Mouse (Mus musculus) kidney, embryonic 15.5 days (tissue): ENCODE measurements at regions not wholly inside any gene's neighbourhood (a gene's known extent, or its start where the extent isn't known, plus 50 kb on each side); places are given as distances from the start of the nearest gene placed in this dataset.

Experiments used
- ATAC-seq: fragments of 200-750 bp; cut with Nextera tagmentation; replicated peaks from 2 replicates; pipeline ENCODE4 v1.8.0; 2017; ENCODE audit warnings: moderate TSS enrichment; ENCODE audit not compliant: low FRiP score
- H3K27ac ChIP-seq: fragments of 300-500 bp; sonication (generic); 2 replicates; pipeline ENCODE4 v1.5.1; 2015; ENCODE audit warnings: mild to moderate bottlenecking, inconsistent platforms
- H3K27me3 ChIP-seq: fragments of 300-500 bp; sonication (generic); 2 replicates; pipeline ENCODE4 v1.6.1; 2015; ENCODE audit warnings: inconsistent platforms
- H3K36me3 ChIP-seq: fragments of 300-500 bp; sonication (generic); 2 replicates; pipeline ENCODE4 v1.6.1; 2015; ENCODE audit warnings: inconsistent platforms
- H3K4me1 ChIP-seq: fragments of 300-500 bp; sonication (generic); 2 replicates; pipeline ENCODE4 v1.6.1; 2015; ENCODE audit warnings: inconsistent platforms
- H3K4me2 ChIP-seq: fragments of 300-500 bp; sonication (generic); 2 replicates; pipeline ENCODE4 v1.6.1; 2015; ENCODE audit warnings: moderate library complexity, mild to moderate bottlenecking, inconsistent platforms
- H3K4me3 ChIP-seq: fragments of 300-500 bp; sonication (generic); replicated peaks from 2 replicates; pipeline ENCODE4 v1.5.1; 2015; ENCODE audit warnings: mild to moderate bottlenecking, inconsistent platforms
- H3K9ac ChIP-seq: fragments of 300-500 bp; sonication (generic); 2 replicates; pipeline ENCODE4 v1.6.1; 2015; ENCODE audit warnings: mild to moderate bottlenecking, inconsistent platforms
- H3K9me3 ChIP-seq: fragments of 300-500 bp; sonication (generic); replicated peaks from 2 replicates; pipeline ENCODE4 v1.6.1; 2016; ENCODE audit warnings: inconsistent platforms
- WGBS: fragments of 180-500 bp; shearing (Covaris S2); methylation state at CpG from one replicate; pipeline ENCODE4 v1.1.7; 2015; ENCODE audit warnings: mixed read lengths; 5-methylcytosine and 5-hydroxymethylcytosine counted together

DNA sequence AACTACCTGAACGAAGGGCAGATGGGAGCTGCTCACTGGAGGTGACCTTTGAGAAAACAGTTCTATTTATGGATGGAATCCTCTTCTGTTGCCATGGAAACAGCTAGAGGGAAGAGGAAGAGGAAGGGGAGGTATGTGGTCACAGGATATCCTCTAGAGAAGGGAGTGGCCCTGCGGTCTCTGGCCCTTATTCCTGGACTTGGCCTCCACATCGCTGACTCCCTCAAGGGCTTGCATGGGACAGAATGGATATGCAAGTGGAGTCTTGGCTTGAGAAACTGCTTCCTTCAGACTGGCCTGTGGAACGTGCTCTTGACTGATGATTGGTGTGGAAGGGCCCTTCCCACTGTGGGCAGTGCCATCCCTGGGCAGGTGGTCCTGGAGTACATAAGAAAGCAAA lies 68.9 kb upstream of the Pitx1 start:
- H3K36me3 ChIP-seq = no peaks in the 10 kb centered on the region
- 77% methylated on average over 4 of the region's 4 CpGs for WGBS

DNA sequence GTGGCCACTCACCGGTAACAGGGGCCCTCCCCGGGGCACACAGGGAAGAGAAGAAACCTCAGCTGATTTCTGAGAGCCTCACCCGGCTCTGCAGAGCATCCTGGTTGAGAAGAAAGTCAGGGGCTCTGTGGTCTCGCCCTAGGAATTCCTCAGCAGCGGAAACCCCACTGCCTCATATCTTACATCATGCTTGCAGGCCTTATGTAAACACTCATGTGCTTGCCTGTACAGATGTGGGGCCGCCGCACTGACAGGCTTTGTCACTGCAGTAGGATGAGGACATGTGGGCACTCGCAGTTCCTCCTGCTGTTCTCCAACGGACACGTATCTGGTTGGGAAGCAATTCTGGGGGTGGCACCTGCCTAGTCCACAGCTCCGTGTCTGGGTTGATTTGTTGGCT lies 66.3 kb upstream of the Pitx1 start:
- no peak overlapping the region for H3K4me2 ChIP-seq
- ATAC-seq = no peak
- no peak overlapping the region for H3K4me3 ChIP-seq
- H3K36me3 ChIP-seq = no peaks in the 10 kb centered on the region
- no peak overlapping the region for H3K27ac ChIP-seq
- no peaks in the 10 kb centered on the region for H3K9me3 ChIP-seq
- WGBS = 57% methylated on average over 11 of the region's 11 CpGs
- peaks cover 56% of the 10 kb centered on the region for H3K27me3 ChIP-seq
- no peak overlapping the region for H3K9ac ChIP-seq
- H3K4me1 ChIP-seq = peaks cover 22% of the 10 kb centered on the region

More for the DNA sequence above, 68.9 kb upstream of the Pitx1 start:
- ATAC-seq = no peak
- H3K4me3 ChIP-seq = no peak overlapping the region
- H3K4me2 ChIP-seq = no peak overlapping the region
- peaks cover 36% of the 10 kb centered on the region for H3K27me3 ChIP-seq
- H3K9ac ChIP-seq = no peak overlapping the region
- no peaks in the 10 kb centered on the region for H3K9me3 ChIP-seq
- H3K27ac ChIP-seq = no peak overlapping the region
- peaks cover 9% of the 10 kb centered on the region; the same call in 1 of the 2 replicates for H3K4me1 ChIP-seq

DNA sequence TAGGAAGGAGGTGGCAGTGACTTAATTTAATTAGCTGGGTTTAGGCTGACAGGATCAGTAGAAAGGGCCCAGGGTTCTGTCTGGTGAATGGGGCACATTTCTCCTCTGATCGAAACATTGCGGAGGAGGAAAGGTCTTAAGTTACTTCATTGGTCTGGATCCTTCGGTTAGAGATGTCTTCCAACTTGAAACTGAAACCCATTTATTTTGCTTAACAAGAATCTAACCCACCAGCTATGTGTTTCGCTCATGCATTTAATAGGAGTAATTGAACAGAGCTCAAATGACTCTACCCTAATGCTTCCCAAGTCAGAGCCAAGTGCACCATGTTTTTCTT lies 64.2 kb upstream of the Pitx1 start:
- peaks cover 75% of the 10 kb centered on the region for H3K27me3 ChIP-seq
- no peaks in the 10 kb centered on the region for H3K9me3 ChIP-seq
- H3K4me2 ChIP-seq = no peak overlapping the region
- H3K4me1 ChIP-seq = peaks cover 22% of the 10 kb centered on the region
- 56% methylated on average over 4 of the region's 4 CpGs for WGBS
- H3K27ac ChIP-seq = no peak overlapping the region
- no peak overlapping the region for H3K9ac ChIP-seq
- 0 out of 2 replicates have a peak, but pooled peaks have one; percentile 22 for ATAC-seq
- H3K4me3 ChIP-seq = no peak overlapping the region
- no peaks in the 10 kb centered on the region for H3K36me3 ChIP-seq

DNA sequence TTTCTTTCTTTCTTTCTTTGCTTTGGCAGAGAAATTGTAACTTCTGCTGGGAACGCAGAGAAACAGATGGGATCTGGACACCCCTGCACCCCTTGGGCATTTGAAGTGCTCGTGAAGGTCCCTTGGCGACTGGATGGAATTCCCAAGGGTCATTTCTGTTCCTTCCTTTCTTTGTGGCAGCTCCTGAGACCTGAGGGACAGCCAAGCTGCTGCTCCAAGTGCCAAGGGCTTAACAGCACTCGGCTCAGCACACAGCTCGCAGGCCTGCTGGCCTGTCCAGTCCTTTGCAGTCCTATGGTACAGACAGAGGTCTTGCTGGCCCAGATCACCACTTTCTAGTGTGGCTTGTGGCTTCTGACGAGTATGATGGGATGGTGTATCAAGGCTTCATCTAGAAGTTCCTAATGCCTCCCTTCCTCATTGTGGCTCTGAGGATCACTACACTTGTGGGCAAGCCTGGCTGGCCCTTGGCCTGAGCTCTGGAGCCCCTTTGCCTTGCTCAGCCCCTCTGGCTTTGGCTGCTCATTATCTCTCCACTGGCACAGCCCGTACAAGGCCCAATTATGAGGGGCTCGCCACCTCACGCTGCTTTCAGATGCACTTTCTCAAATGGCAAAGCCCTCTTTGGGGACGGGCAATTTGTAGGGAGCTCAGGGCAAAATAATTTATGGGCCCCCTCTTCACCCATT lies 63.7 kb upstream of the Pitx1 start:
- 55% methylated on average over 10 of the region's 10 CpGs for WGBS

DNA sequence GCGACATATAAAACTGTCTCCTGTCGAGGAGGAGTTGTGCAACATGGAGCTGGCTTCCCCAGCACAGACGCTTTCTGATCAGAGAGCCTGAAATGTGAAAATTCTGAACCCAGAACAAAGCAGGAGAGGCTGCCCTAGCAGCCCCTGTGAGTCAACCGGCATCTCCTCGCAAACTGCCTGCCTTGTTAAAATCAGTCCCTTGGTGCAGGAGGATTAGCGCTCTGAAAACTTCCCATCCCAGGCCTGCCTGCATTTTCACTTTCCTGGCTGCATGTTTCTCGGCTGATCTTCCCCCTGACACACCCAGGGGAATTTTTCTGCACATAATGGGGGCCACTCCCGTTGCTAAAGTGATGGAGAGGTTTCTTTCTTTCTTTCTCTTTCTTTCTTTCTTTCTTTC lies 63.0 kb upstream of the Pitx1 start:
- 37% methylated on average over 8 of the region's 8 CpGs for WGBS
- no peaks in the 10 kb centered on the region for H3K36me3 ChIP-seq
- no peak overlapping the region for H3K27ac ChIP-seq

More for the DNA sequence above, 63.7 kb upstream of the Pitx1 start:
- Histone ChIP-seq H3K36me3 (no peaks in the 10 kb centered on the region), H3K4me1 (peaks cover 22% of the 10 kb centered on the region), H3K27ac (no peak overlapping the region), H3K27me3 (peaks cover 75% of the 10 kb centered on the region), H3K4me3 (no peak overlapping the region), H3K9ac (no peak overlapping the region), H3K4me2 (no peak overlapping the region), H3K9me3 (no peaks in the 10 kb centered on the region)
- no peak for ATAC-seq

DNA sequence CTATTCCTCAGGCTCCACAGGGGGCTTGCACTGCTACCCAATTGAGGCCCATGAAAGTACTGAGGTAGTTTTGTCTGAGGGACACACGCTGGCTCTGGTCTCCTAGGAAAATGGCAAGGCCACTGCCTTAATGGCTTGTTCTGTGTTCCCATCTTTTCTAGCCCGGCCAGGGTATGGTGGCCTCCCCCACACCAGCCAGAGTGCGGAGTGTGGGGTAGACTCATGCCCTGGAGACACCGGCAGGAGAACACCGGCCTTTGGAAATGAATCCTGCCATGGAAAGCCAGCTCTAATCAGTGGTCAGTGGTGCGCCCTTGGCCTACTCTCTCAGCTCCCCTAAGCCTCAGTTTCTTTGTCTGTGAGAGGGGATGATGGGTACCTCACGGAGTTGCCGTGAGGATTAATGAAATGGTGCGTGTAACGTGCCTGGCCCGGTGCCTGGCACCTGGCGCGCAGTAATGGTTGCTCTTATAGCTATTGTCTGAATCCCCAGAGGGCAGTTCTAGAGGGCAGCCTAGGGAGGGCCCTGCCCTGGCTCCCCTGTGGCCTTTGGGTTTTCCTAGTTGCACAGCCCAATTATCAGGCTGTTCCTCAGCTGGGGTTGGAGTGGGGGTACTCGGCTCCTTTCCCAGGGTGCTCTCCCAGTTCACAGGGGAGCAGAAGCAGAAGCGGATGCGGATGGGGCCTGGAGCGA lies 62.4 kb upstream of the Pitx1 start:
- WGBS = 75% methylated on average over 17 of the region's 17 CpGs
- no peak overlapping the region for H3K4me2 ChIP-seq
- no peak overlapping the region for H3K9ac ChIP-seq
- peaks cover 22% of the 10 kb centered on the region for H3K4me1 ChIP-seq
- ATAC-seq = no peak
- peaks cover 73% of the 10 kb centered on the region for H3K27me3 ChIP-seq
- H3K4me3 ChIP-seq = no peak overlapping the region
- no peak overlapping the region for H3K27ac ChIP-seq
- H3K36me3 ChIP-seq = no peaks in the 10 kb centered on the region
- no peaks in the 10 kb centered on the region for H3K9me3 ChIP-seq

More for the DNA sequence above, 63.0 kb upstream of the Pitx1 start:
- H3K27me3 ChIP-seq = peaks cover 73% of the 10 kb centered on the region
- H3K4me2 ChIP-seq = no peak overlapping the region
- H3K4me1 ChIP-seq = peaks cover 22% of the 10 kb centered on the region
- ATAC-seq = no peak
- no peak overlapping the region for H3K4me3 ChIP-seq
- no peaks in the 10 kb centered on the region for H3K9me3 ChIP-seq
- no peak overlapping the region for H3K9ac ChIP-seq

DNA sequence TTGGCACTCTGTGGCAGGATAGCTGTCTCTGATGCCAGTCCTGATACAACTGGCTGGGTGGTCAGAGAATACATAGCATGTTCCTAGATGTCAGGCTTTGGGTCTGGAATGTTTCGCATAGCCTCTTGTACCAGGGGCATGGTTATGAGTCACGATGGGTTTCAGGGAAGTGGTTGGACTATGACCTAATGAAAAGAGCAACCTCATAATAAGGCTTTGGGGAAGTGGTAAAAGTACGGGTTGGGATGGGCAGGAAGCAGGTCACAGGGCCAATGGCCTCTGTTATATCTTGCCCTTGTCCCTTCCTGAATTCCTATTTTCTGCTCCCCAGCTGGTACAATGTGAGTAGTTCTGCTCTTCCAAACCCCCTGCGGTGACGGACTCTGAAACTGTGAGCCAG lies 59.5 kb upstream of the Pitx1 start:
- Histone ChIP-seq H3K4me1 (peaks cover 19% of the 10 kb centered on the region), H3K36me3 (no peaks in the 10 kb centered on the region), H3K4me2 (no peak overlapping the region), H3K27me3 (peaks cover 75% of the 10 kb centered on the region), H3K9ac (no peak overlapping the region), H3K27ac (no peak overlapping the region), H3K9me3 (no peaks in the 10 kb centered on the region), H3K4me3 (no peak overlapping the region)
- 81% methylated on average over 5 of the region's 5 CpGs for WGBS
- ATAC-seq = no peak

DNA sequence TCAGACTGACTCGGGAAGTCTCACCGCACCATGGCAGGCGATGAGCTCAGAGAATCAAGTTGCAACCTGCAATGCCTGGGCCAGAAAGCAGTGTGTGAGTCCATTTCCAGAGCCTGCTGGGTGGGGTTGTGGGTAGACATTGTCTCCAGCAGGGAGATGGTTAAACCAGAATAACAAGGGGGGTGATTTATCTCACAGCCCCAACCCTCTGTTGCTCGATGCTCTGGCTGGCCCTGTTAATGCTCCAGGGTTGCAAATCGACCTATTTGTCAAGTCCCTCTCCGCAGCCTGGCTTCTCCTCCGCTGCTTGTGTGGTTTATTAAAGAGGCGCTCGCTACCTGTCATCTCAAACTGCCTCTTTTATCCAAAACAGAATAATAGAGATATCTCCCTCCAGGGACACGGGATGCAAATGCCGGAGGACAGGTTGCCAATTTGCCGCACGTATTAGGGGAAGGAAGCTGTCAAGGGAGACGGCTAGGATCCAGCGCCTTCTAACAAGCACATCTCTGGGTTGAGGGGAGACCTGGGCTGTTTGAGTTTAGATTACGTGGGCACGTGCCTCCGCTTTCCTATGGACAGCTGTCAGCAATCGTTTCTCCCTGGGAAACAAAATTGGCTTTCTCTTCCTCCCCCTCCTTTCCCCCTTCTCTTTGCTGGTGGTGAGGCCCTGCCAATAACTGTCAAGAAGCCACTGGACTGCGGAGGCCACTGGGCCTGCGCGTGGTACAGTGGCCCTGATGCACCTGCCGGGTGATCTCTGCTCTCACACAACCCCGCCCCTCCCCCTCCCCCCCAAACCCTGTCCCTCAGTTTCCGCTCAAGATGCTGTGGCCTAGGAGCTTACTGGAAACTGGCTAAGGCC lies 57.4 kb upstream of the Pitx1 start:
- 63% methylated on average over 25 of the region's 25 CpGs for WGBS
- no peak overlapping the region for H3K9ac ChIP-seq
- peaks cover 6% of the 10 kb centered on the region for H3K4me1 ChIP-seq
- H3K27me3 ChIP-seq = peaks cover 61% of the 10 kb centered on the region
- no peak for ATAC-seq
- H3K4me2 ChIP-seq = no peak overlapping the region
- no peaks in the 10 kb centered on the region for H3K36me3 ChIP-seq
- no peak overlapping the region for H3K4me3 ChIP-seq
- no peaks in the 10 kb centered on the region for H3K9me3 ChIP-seq
- H3K27ac ChIP-seq = no peak overlapping the region

DNA sequence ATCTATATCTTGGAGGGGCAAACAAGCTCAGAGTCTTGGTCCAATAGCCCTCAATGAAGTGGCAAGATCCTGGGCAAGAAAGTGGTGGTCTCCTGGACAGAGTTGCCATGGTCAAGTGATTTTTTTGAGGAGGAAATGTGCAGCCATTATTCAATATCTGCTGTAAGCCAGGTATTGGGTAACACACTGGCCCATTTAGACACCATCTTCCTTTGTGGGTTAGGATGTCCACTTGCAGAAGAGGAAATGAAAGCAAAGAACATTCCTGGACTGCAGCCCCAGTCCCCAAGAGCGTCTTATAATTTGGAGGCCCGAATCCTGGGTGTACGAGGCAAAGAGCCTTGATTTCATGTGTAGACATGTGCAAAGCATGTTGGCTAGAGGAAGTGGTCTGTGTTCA lies 56.3 kb upstream of the Pitx1 start:
- H3K36me3 ChIP-seq = no peaks in the 10 kb centered on the region
- H3K9me3 ChIP-seq = no peaks in the 10 kb centered on the region
- peaks cover 53% of the 10 kb centered on the region for H3K27me3 ChIP-seq
- no peak overlapping the region for H3K4me2 ChIP-seq
- no peak for ATAC-seq
- H3K4me1 ChIP-seq = no peaks in the 10 kb centered on the region
- H3K9ac ChIP-seq = no peak overlapping the region
- no peak overlapping the region for H3K4me3 ChIP-seq
- 95% methylated on average over 3 of the region's 3 CpGs for WGBS
- no peak overlapping the region for H3K27ac ChIP-seq

DNA sequence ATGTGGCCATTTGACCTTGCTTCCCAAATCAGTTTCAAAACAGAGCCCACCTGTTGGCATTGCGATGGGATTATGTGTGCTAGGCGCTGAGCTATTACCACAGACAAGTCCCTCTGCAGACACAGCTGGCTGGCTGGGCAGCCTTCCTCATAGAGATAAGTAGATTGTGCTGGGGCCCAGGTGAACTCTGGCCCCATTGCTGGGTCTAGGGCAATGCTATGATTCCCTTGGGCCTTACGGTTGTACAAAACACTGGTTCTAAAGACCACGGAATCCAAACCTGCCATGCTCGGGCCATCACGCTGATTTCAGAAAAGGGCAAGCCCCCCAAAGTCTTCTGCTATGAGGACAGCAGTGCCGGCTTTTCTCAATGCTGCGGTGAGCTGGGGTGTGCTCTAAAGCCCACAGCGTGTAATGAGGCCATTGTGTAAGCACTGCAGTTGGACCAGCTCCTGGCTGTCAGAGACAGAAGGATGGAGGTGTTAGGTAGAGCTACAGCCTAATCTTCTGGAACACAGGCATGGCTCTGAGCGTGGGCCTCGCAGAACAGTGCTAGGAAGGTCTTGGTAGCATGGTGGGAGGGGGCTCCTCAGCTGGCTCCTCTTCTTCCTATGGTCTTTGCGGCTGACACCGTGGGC lies 51.2 kb upstream of the Pitx1 start:
- Histone ChIP-seq H3K9me3 (no peaks in the 10 kb centered on the region), H3K9ac (no peak overlapping the region), H3K4me2 (no peak overlapping the region), H3K27me3 (peaks cover 10% of the 10 kb centered on the region), H3K36me3 (no peaks in the 10 kb centered on the region), H3K4me3 (no peak overlapping the region), H3K27ac (no peak overlapping the region), H3K4me1 (peaks cover 3% of the 10 kb centered on the region; the same call in 1 of the 2 replicates)
- 86% methylated on average over 13 of the region's 13 CpGs for WGBS
- ATAC-seq = no peak
